Mouse (Mus musculus): ENCODE data around the gene Echdc3.

Gene Echdc3

GRCm38 (mm10) chr2:6212724-6213511 lies at the start of gene Echdc3:
Gene Echdc3, minus strand, starts transcription at chr2:6213033.
- peak; percentile 81 for DNase-seq (ENCODE audit: low spot score)

GRCm38 (mm10) chr2:6261718-6262117 lies 48.9 kb upstream of the Echdc3 start:
- DNase-seq (ENCODE audit: low spot score) = no peak

GRCm38 (mm10) chr2:6261201-6261672 lies 48.4 kb upstream of the Echdc3 start:
- no peak for DNase-seq (ENCODE audit: low spot score)

GRCm38 (mm10) chr2:6260661-6261060 lies 47.8 kb upstream of the Echdc3 start:
- no peak for DNase-seq (ENCODE audit: low spot score)

- DNase-seq (ENCODE audit: low spot score) = no peak
These were observed 46.3 kb upstream of the Echdc3 start for GRCm38 (mm10) chr2:6259182-6259581.

- no peak for DNase-seq (ENCODE audit: low spot score)
These were observed 45.2 kb upstream of the Echdc3 start for GRCm38 (mm10) chr2:6258026-6258425.

GRCm38 (mm10) chr2:6257146-6257545 lies 44.3 kb upstream of the Echdc3 start:
- no peak for DNase-seq (ENCODE audit: low spot score)

GRCm38 (mm10) chr2:6255989-6256841 lies 43.4 kb upstream of the Echdc3 start:
- peak; percentile 28 for DNase-seq (ENCODE audit: low spot score)

- no peak for DNase-seq (ENCODE audit: low spot score)
These were observed 42.7 kb upstream of the Echdc3 start for GRCm38 (mm10) chr2:6255402-6255988.

- no peak for DNase-seq (ENCODE audit: low spot score)
These were observed 39.7 kb upstream of the Echdc3 start for GRCm38 (mm10) chr2:6252491-6252890.

GRCm38 (mm10) chr2:6251076-6251496 lies 38.3 kb upstream of the Echdc3 start:
- no peak for DNase-seq (ENCODE audit: low spot score)

- no peak for DNase-seq (ENCODE audit: low spot score)
These were observed 28.6 kb upstream of the Echdc3 start for GRCm38 (mm10) chr2:6241446-6241845.

GRCm38 (mm10) chr2:6240072-6240471 lies 27.2 kb upstream of the Echdc3 start:
- no peak for DNase-seq (ENCODE audit: low spot score)

GRCm38 (mm10) chr2:6239333-6239732 lies 26.5 kb upstream of the Echdc3 start:
- peak; percentile 14 for DNase-seq (ENCODE audit: low spot score)

GRCm38 (mm10) chr2:6238679-6239078 lies 25.8 kb upstream of the Echdc3 start:
- DNase-seq (ENCODE audit: low spot score) = no peak

GRCm38 (mm10) chr2:6238244-6238643 lies 25.4 kb upstream of the Echdc3 start:
- no peak for DNase-seq (ENCODE audit: low spot score)

- DNase-seq (ENCODE audit: low spot score) = no peak
These were observed 20.5 kb upstream of the Echdc3 start for GRCm38 (mm10) chr2:6233353-6233752.

- no peak for DNase-seq (ENCODE audit: low spot score)
These were observed 19.9 kb upstream of the Echdc3 start for GRCm38 (mm10) chr2:6232755-6233154.

- DNase-seq (ENCODE audit: low spot score) = no peak
These were observed 18.0 kb upstream of the Echdc3 start for GRCm38 (mm10) chr2:6230865-6231264.

GRCm38 (mm10) chr2:6229597-6230290 lies 16.9 kb upstream of the Echdc3 start:
- no peak for DNase-seq (ENCODE audit: low spot score)

- no peak for DNase-seq (ENCODE audit: low spot score)
These were observed 14.2 kb upstream of the Echdc3 start for GRCm38 (mm10) chr2:6227059-6227445.
